Mouse (Mus musculus) thymus, adult 2 months (tissue): ENCODE data around the gene Ick. TPM values are rescaled to one million over a fixed set of nuclear protein-coding genes. Genes with fewer than 3 reads are reported as not detected.
"Not testable (repeated sequence)": the region's sequence is repeated elsewhere in the genome, so short reads cannot be mapped to it uniquely, and the experiment has no call there.

Experiments
- DNase-seq: peaks from one replicate; pipeline ENCODE4 v3.0.0; 2021
- H3K27ac ChIP-seq: fragments of 200-500 bp; 2 replicates; pipeline ENCODE4 v1.5.1; 2012; ENCODE audit warnings: low read length, control low read depth; ENCODE audit not compliant: control insufficient read depth, insufficient read depth
- H3K27me3 ChIP-seq: fragments of 200-500 bp; 2 replicates; pipeline ENCODE4 v1.6.1; 2012; ENCODE audit warnings: mild to moderate bottlenecking, low read length, moderate library complexity, mixed read lengths; ENCODE audit not compliant: control insufficient read depth, insufficient read depth
- H3K36me3 ChIP-seq: fragments of 200-500 bp; 2 replicates; pipeline ENCODE4 v1.6.1; 2012; ENCODE audit warnings: mild to moderate bottlenecking, low read length, moderate library complexity; ENCODE audit not compliant: control insufficient read depth, insufficient read depth
- H3K4me1 ChIP-seq: fragments of 200-500 bp; replicated peaks from 2 replicates; pipeline ENCODE4 v1.6.1; 2012; ENCODE audit warnings: low read length; ENCODE audit not compliant: control insufficient read depth, insufficient read depth
- H3K4me3 ChIP-seq: fragments of 200-500 bp; 2 replicates; pipeline ENCODE4 v1.5.1; 2012; ENCODE audit warnings: mild to moderate bottlenecking, low read length, control low read depth, moderate library complexity; ENCODE audit not compliant: control insufficient read depth, insufficient read depth
- CTCF ChIP-seq: fragments of 200-500 bp; IDR thresholded peaks from 2 replicates; pipeline ENCODE4 v1.5.1; 2012; ENCODE audit warnings: mild to moderate bottlenecking, control low read depth, low read length, moderate library complexity, borderline replicate concordance; ENCODE audit not compliant: control insufficient read depth, poor library complexity, insufficient read depth; ENCODE audit errors: extremely low read depth
- POLR2A ChIP-seq: fragments of 200-500 bp; IDR thresholded peaks from 2 replicates; pipeline ENCODE4 v1.6.1; 2012; ENCODE audit warnings: mild to moderate bottlenecking, low read length, control low read depth, moderate library complexity; ENCODE audit not compliant: control insufficient read depth, poor library complexity, insufficient read depth; ENCODE audit errors: extremely low read depth
- WGBS: fragments of 180-500 bp; shearing (Covaris S2); methylation state at CpG from one replicate; pipeline ENCODE4 v1.1.7; 2018; 5-methylcytosine and 5-hydroxymethylcytosine counted together
- polyA plus RNA-seq: library from polyadenylated mRNA; depleted of rRNA; stranded (reverse); fragments of >200 nt; gene quantifications from 2 replicates; pipeline ENCODE4 v1.2.3, GENCODE M21; 2012

The Ick gene
- polyA plus RNA-seq, 1 experiment, result 14.5 TPM

- Histone ChIP-seq H3K36me3 (no peaks in the 10 kb centered on the region), H3K4me1 (no peaks in the 10 kb centered on the region), H3K4me3 (no peak overlapping the region), H3K27ac (no peak overlapping the region), H3K27me3 (no peaks in the 10 kb centered on the region)
- DNase-seq, result no peak
- no peak for TF ChIP-seq CTCF
- no peak for TF ChIP-seq POLR2A
- 89% methylated on average over 2 of the region's 2 CpGs for WGBS
Observed at GRCm38 (mm10) chr9:78179071-78179470, 70.1 kb downstream of the Ick start.

DNA sequence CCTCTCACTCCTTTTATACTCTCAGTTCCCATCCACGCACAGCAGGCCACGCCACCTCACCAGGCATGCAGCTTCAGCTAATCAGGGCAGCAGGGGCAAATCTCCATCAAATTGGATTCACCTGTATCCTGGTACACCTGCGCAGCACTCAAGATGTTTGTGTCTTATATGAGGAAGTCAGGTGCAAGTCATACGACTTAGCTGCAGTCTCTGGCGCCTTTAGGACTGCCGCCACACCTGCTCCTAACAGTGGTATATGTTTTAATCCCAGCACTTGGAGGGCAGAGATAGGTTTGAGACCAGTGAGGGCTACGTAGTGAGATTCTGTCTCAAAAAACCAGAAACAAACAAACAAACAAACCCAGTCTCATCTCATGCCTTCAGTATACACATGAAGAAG lies 73.5 kb downstream of the Ick start, which contains the start of gene Gsta4:
TSS of gene Gsta4 (plus strand) at position 301 of the 400 bp plus-strand sequence.
- H3K36me3 ChIP-seq, H3K4me3 ChIP-seq, H3K27me3 ChIP-seq, H3K27ac ChIP-seq, H3K4me1 ChIP-seq, DNase-seq: not testable (repeated sequence)
- 97% methylated on average over 5 of the region's 7 CpGs for WGBS

- H3K4me1 ChIP-seq, result no peaks in the 10 kb centered on the region
- no peaks in the 10 kb centered on the region for H3K27me3 ChIP-seq
- no peak overlapping the region for H3K4me3 ChIP-seq
- no peak for TF ChIP-seq CTCF
- no peak for TF ChIP-seq POLR2A
- H3K36me3 ChIP-seq, result no peaks in the 10 kb centered on the region
- WGBS, result 87% methylated on average over 9 of the region's 9 CpGs
- DNase-seq, result no peak
- H3K27ac ChIP-seq, result no peak overlapping the region
Observed at GRCm38 (mm10) chr9:78185686-78186085, 76.7 kb downstream of the Ick start.

DNA sequence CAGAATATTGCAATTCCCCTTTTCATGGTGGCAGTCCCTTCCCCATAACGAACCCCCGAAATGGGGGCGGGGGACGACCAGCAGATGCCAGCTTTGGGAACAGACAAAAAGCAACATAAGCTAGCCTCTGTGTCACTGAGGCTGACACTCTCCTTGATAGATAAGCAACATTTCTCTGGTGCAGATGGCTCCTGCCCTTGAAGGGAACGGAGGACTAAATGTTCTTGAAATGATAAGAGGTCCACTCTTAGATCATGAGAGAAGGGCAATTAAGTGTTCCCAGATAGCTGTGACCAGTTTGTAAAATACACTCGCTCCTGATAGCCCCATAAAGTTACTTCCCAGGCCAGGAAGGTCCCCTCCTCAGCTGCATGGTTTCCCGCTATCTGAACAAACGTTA lies 79.9 kb downstream of the Ick start:
- no peak overlapping the region for H3K4me3 ChIP-seq
- TF ChIP-seq CTCF, result no peak
- TF ChIP-seq POLR2A, result no peak
- H3K27me3 ChIP-seq, result no peaks in the 10 kb centered on the region
- DNase-seq, result no peak
- peaks cover 5% of the 10 kb centered on the region for H3K4me1 ChIP-seq
- no peak overlapping the region for H3K27ac ChIP-seq
- H3K36me3 ChIP-seq, result no peaks in the 10 kb centered on the region
- WGBS, result 92% methylated on average over 8 of the region's 8 CpGs

- WGBS, result 30% methylated on average over 19 of the region's 19 CpGs
- no peak overlapping the region for H3K27ac ChIP-seq
- TF ChIP-seq POLR2A (no peak), CTCF (no peak)
Observed at GRCm38 (mm10) chr9:78190651-78191634, 82.0 kb downstream of the Ick start.

GRCm38 (mm10) chr9:78191736-78192135 lies 82.7 kb downstream of the Ick start:
- DNase-seq, result peak; percentile 74
- TF ChIP-seq POLR2A, result no peak
- no peak for TF ChIP-seq CTCF
- no peaks in the 10 kb centered on the region for H3K36me3 ChIP-seq
- 2% methylated on average over 18 of the region's 18 CpGs for WGBS
- peaks cover 5% of the 10 kb centered on the region for H3K4me1 ChIP-seq
- H3K27me3 ChIP-seq, result no peaks in the 10 kb centered on the region
- H3K27ac ChIP-seq, result no peak overlapping the region
- peak overlapping the region; percentile 20 for H3K4me3 ChIP-seq

More at GRCm38 (mm10) chr9:78190651-78191634, 82.0 kb downstream of the Ick start:
- DNase-seq, result no peak
- Histone ChIP-seq H3K27me3 (no peaks in the 10 kb centered on the region), H3K36me3 (no peaks in the 10 kb centered on the region), H3K4me3 (no peak overlapping the region), H3K4me1 (peaks cover 5% of the 10 kb centered on the region)
